Mouse (Mus musculus): Measurements from ENCODE around the gene Trp63.

- no peak for TF ChIP-seq CTCF (IDR thresholded peaks at IDR 0.05; ENCODE audit: insufficient read depth, low read depth, low read length)
- TF ChIP-seq POLR2A (IDR thresholded peaks at IDR 0.05; ENCODE audit: insufficient read depth, low read depth, low read length) = no peak
These were observed 216.9 kb downstream of the Trp63 start for GRCm38 (mm10) chr16:25900389-25900908.

Data from olfactory bulb, adult 2 months (tissue).